Mouse (Mus musculus) E14TG2a.4 (cell line): ENCODE data around the gene Klhl11.

Experiments used
- H3K27me3 ChIP-seq: 2 replicates; pipeline ENCODE4 v1.6.1; 2014; ENCODE audit warnings: low read length, control low read depth; ENCODE audit not compliant: insufficient read depth
- H3K36me3 ChIP-seq: 2 replicates; pipeline ENCODE4 v1.6.1; 2014; ENCODE audit warnings: low read length, control low read depth; ENCODE audit not compliant: insufficient read depth
- H3K4me1 ChIP-seq: replicated peaks from 2 replicates; pipeline ENCODE4 v1.6.1; 2014; ENCODE audit warnings: low read depth, low read length, control low read depth
- H3K4me3 ChIP-seq: replicated peaks from 2 replicates; pipeline ENCODE4 v1.5.1; 2014; ENCODE audit warnings: mild to moderate bottlenecking, low read length
- H3K9me3 ChIP-seq: 2 replicates; pipeline ENCODE4 v1.6.1; 2014; ENCODE audit warnings: low read length, control low read depth
- CTCF ChIP-seq: conservative IDR thresholded peaks from 2 replicates; pipeline ENCODE4 v1.5.1; 2014; ENCODE audit warnings: low read length
- NANOG ChIP-seq: IDR thresholded peaks from 2 replicates; pipeline ENCODE4 v1.6.1; 2014; ENCODE audit warnings: borderline replicate concordance, low read length, mixed read lengths
- POU5F1 ChIP-seq: IDR thresholded peaks from 2 replicates; pipeline ENCODE4 v1.6.1; 2014; ENCODE audit warnings: low read length, borderline replicate concordance

Klhl11 gene

DNA sequence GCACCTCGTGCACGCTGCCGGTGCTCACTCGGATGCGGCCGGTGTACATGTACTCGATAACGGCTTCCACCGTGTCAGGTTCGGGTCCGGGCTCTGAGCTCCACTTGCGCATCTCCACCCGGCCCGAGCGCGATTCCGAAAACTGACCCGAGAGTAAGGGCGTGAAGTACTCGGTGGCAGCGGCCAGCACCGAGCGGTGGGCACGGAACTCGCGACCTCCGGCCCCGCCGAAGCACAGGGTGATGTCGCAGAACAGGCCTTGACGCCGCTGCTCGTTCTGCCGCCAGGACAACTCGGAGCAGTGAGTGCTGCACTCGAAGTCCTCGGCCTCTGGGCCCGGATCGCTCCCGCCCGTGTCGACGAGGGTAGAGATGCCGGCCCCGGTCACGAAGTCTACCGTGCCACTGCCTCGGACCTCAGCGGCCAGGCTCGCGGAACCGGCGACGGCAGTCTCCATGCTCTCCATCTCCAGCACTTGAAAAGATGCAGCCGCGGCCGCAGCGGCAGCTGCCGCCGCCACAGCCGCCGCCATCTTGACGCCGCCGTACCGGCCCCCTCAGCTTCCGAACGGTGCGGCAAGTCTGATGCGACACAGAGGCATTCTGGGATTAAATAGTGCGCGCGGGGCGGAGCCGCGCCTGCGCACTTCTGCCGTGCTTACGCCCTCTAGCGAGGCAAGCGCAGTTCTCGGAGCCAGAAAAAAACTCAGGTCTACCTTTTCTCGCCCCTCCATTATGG is at the start of gene Klhl11:
Gene Klhl11, minus strand, starts transcription at position 545 of the 738 bp plus-strand sequence.
- peak within 1 kb of the TSS; percentile 96 for H3K4me3 ChIP-seq
- peaks cover 29% of the 10 kb centered on the region for H3K4me1 ChIP-seq
- H3K36me3 ChIP-seq: peaks cover 52% of the 10 kb centered on the region
- no peaks in the 10 kb centered on the region for H3K9me3 ChIP-seq
- H3K27me3 ChIP-seq: no peaks in the 10 kb centered on the region
- no peak for TF ChIP-seq POU5F1
- peak; percentile 36 for TF ChIP-seq CTCF

DNA sequence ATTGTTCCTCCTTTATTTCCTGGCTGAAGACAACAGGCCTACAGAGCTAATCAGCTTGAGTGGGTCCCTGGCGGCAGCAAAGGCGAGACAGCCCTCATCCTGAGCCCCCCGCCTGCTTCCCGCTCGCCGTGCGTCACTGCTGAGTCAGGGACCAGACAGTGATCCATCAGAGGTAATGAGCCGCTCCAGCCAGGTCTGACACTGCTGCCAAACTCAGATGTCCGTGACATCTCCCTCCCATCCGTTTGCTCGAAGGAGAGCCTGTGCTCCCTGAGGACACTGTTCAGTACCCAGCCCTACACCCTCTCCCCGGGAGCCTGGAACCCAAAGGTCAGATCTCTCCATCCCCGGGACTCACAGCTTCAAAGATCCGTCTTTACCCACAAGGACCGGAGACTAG is 48.3 kb upstream of the Klhl11 start:
- no peaks in the 10 kb centered on the region for H3K9me3 ChIP-seq
- peaks cover 100% of the 10 kb centered on the region for H3K36me3 ChIP-seq
- peaks cover 90% of the 10 kb centered on the region for H3K4me1 ChIP-seq
- no peak overlapping the region for H3K4me3 ChIP-seq
- TF ChIP-seq NANOG: no peak
- TF ChIP-seq POU5F1: no peak
- no peak for TF ChIP-seq CTCF
- H3K27me3 ChIP-seq: no peaks in the 10 kb centered on the region

DNA sequence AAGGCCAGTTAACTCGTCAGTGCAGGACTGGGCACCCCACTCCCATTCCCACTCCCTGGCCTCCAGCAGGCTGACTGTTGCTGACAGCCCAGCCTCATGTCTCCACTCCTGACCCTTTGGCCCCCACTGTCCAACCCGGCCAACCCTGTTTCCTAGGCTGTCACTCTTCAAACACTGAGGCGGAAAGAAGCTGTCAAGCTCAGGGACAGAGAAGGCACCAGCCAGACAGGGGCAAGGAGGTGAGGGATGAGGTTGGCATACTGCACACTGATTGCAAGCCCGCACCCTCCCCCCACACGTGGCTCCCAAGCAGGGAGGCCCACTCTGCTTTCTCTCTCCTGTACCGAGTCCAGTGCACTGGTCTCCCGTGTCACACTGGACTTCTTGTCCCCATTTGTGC is 46.6 kb upstream of the Klhl11 start:
- no peaks in the 10 kb centered on the region for H3K9me3 ChIP-seq
- H3K27me3 ChIP-seq: no peaks in the 10 kb centered on the region
- H3K36me3 ChIP-seq: peaks cover 100% of the 10 kb centered on the region
- TF ChIP-seq CTCF: no peak
- TF ChIP-seq POU5F1: no peak
- TF ChIP-seq NANOG: no peak
- no peak overlapping the region for H3K4me3 ChIP-seq
- H3K4me1 ChIP-seq: peaks cover 86% of the 10 kb centered on the region

GRCm38 (mm10) chr11:100518188-100518591 is 45.6 kb upstream of the Klhl11 start:
- Histone ChIP-seq H3K27me3 (no peaks in the 10 kb centered on the region), H3K9me3 (no peaks in the 10 kb centered on the region), H3K4me3 (no peak overlapping the region), H3K36me3 (peaks cover 100% of the 10 kb centered on the region), H3K4me1 (peaks cover 76% of the 10 kb centered on the region)
- TF ChIP-seq POU5F1: no peak
- no peak for TF ChIP-seq CTCF
- no peak for TF ChIP-seq NANOG

DNA sequence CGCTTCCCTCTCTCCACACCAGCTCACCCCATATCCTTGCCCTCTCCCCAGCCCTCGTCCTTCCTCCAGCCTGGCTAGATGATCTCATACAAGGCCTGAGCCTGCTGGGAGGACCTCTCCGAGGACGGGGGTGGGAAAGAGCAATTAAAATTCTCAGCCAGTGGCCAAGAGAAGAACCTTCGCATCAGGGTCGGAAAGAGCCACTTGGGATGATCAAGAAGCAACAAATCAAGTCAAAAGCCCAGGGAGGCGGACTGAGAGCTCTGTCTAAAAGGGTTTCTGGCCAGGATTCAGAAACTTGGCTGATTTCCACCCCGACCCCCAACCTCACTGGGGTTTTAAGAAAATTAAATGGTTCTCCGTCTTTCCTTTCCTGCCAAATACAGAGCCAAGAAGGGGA is 43.8 kb upstream of the Klhl11 start:
- Histone ChIP-seq H3K9me3 (no peaks in the 10 kb centered on the region), H3K36me3 (peaks cover 100% of the 10 kb centered on the region), H3K4me1 (peaks cover 61% of the 10 kb centered on the region), H3K4me3 (no peak overlapping the region), H3K27me3 (no peaks in the 10 kb centered on the region)
- TF ChIP-seq NANOG (no peak), CTCF (no peak), POU5F1 (no peak)

DNA sequence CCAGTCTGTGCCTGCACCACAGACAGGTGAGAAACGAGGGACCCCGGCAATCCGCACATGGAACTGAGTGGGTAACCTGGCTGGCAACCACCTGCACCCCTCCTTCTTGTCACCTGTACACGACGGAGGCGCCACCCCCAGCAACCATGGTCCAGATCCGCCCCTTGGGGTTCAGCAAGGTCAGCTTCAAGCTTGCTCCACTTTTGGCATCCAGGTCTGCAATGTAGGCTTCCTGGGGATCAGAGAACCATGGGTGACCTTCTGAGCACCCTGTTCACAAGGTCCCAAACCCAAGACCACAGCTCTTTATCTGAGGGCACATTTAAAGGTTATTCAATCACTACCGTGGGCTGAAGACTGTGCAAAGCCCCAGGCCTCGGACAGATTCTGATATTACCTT is 43.2 kb upstream of the Klhl11 start:
- peaks cover 56% of the 10 kb centered on the region for H3K4me1 ChIP-seq
- H3K27me3 ChIP-seq: no peaks in the 10 kb centered on the region
- TF ChIP-seq CTCF (no peak), POU5F1 (no peak), NANOG (no peak)

DNA sequence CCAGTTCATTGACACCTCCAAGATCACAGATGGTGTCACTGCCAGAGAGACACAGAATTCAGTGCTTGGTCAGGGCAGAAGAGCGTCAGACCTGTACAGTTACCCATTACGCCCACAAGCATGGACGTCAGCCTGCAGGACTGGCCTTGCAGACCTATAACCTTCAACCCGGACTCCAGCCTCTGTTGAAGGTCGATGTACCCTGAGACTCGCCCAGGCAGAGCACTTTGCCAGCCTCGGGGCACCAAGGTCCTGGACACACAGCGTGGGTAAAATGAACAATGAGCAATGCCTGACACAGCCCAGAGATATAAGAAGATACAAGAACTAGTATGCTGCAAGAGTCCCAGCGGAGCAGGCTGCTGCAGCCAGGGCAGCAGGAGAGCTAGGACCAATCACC is 42.5 kb upstream of the Klhl11 start:
- no peak for TF ChIP-seq CTCF
- TF ChIP-seq NANOG: no peak
- no peak for TF ChIP-seq POU5F1
- H3K36me3 ChIP-seq: peaks cover 100% of the 10 kb centered on the region
- H3K27me3 ChIP-seq: no peaks in the 10 kb centered on the region
- no peak overlapping the region for H3K4me3 ChIP-seq
- peaks cover 48% of the 10 kb centered on the region for H3K4me1 ChIP-seq
- H3K9me3 ChIP-seq: no peaks in the 10 kb centered on the region

More for the DNA sequence above, 43.2 kb upstream of the Klhl11 start:
- Histone ChIP-seq H3K9me3 (no peaks in the 10 kb centered on the region), H3K4me3 (no peak overlapping the region), H3K36me3 (peaks cover 100% of the 10 kb centered on the region)

GRCm38 (mm10) chr11:100513716-100514115 is 41.2 kb upstream of the Klhl11 start:
- H3K4me3 ChIP-seq: no peak overlapping the region
- H3K27me3 ChIP-seq: no peaks in the 10 kb centered on the region
- TF ChIP-seq NANOG: no peak
- TF ChIP-seq POU5F1: no peak
- TF ChIP-seq CTCF: no peak
- peaks cover 100% of the 10 kb centered on the region for H3K36me3 ChIP-seq
- H3K9me3 ChIP-seq: no peaks in the 10 kb centered on the region
- peaks cover 35% of the 10 kb centered on the region for H3K4me1 ChIP-seq

DNA sequence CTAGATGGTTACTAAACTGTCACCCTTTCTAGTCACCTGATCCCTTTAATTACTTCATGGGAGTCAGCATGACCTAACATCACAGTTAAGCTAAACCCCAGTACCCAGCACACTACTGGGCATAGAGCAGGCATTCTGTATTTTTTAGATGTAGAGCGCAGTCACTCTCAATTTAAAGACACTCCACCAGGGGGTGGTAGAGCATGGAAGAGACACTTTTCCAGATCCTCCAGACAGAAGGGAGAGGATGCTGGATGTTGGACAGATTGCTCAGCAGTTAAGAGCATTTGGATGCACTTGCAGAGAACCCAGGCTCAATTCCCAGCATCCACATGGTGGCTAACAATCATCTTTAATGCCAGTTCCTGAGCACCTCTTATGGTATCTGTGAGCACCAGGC is 39.8 kb upstream of the Klhl11 start:
- TF ChIP-seq CTCF (peak; percentile 58), POU5F1 (no peak), NANOG (no peak)
- Histone ChIP-seq H3K36me3 (peaks cover 100% of the 10 kb centered on the region), H3K4me1 (peaks cover 26% of the 10 kb centered on the region), H3K9me3 (no peaks in the 10 kb centered on the region), H3K27me3 (no peaks in the 10 kb centered on the region), H3K4me3 (no peak overlapping the region)
